Mouse (Mus musculus): ENCODE measurements around the gene Hexa. TPM values are rescaled to one million over a fixed set of nuclear protein-coding genes. Genes with fewer than 3 reads are reported as not detected.

Gene Hexa
- polyA plus RNA-seq, 1 experiment from 2014 or later, result 62.4 TPM

DNA sequence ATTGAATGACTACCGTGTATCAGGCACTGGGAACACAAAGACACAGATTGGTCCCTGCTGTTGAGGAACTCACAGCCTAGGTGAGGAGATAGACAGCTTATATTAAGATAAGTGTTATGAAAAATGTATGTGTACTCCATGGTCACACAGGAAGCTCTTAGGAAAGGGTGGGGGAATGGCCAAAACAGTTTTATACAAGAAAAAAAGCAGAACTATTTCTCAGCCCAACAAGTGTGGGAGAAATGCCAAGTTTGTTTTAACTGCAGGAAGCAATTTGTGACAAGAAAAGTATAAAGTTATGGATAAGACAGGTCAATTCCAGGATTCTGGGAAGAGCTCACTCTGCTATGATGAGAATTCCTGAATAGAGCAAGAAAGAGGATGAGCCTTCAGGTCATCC is 8.5 kb downstream of the Hexa start:
- Histone ChIP-seq H3K4me3 (ENCODE audit: low read depth, low read length) (no peak overlapping the region), H3K4me2 (ENCODE audit: low read length) (no peak overlapping the region), H3K9me3 (replicated peaks; ENCODE audit: control insufficient read depth, low read length, poor library complexity, severe bottlenecking) (no peaks in the 10 kb centered on the region), H3K36me3 (ENCODE audit: control insufficient read depth, insufficient read depth, low read length) (no peaks in the 10 kb centered on the region), H3K9ac (ENCODE audit: low read depth, low read length) (no peak overlapping the region), H3K4me1 (ENCODE audit: control insufficient read depth, insufficient read depth, low read length) (peaks cover under 1% of the 10 kb centered on the region), H3K27ac (ENCODE audit: low read length) (no peak overlapping the region), H3K27me3 (ENCODE audit: control insufficient read depth, insufficient read depth, low read depth, low read length) (no peaks in the 10 kb centered on the region)
- no peak for ATAC-seq
- 92% methylated on average over 1 of the region's 1 CpGs for WGBS

DNA sequence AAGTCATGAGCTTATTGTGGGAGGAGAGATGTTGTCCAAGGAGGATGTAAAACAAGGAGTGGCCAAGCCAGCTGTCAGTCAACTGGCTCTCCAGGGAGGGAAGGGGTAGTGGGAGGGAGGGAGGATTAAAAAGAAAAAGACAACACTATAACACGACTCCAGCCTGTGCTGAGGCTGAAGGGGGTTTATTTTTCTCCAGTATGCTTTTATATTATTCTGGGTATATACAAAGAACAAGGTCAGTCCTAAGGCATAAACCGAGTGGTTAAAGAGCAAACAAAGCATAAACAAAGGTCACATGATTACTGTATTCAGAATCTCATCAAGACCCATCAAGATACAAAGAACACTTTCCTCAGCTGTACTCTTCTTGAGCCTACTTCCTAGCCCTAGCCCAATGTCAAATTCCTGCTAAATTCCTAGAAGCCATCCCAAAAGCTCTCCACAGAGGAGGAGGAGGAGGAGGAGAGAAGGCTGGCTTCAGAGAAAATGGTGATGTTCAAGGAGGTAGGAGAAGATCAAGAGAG is 9.7 kb downstream of the Hexa start:
- Histone ChIP-seq H3K36me3 (ENCODE audit: control insufficient read depth, insufficient read depth, low read length) (no peaks in the 10 kb centered on the region), H3K4me2 (ENCODE audit: low read length) (no peak overlapping the region), H3K27me3 (ENCODE audit: control insufficient read depth, insufficient read depth, low read depth, low read length) (no peaks in the 10 kb centered on the region), H3K9ac (ENCODE audit: low read depth, low read length) (no peak overlapping the region), H3K27ac (ENCODE audit: low read length) (no peak overlapping the region), H3K4me1 (ENCODE audit: control insufficient read depth, insufficient read depth, low read length) (no peaks in the 10 kb centered on the region), H3K4me3 (ENCODE audit: low read depth, low read length) (no peak overlapping the region), H3K9me3 (replicated peaks; ENCODE audit: control insufficient read depth, low read length, poor library complexity, severe bottlenecking) (no peaks in the 10 kb centered on the region)
- ATAC-seq, result no peak
- WGBS, result 50% methylated on average over 2 of the region's 2 CpGs

DNA sequence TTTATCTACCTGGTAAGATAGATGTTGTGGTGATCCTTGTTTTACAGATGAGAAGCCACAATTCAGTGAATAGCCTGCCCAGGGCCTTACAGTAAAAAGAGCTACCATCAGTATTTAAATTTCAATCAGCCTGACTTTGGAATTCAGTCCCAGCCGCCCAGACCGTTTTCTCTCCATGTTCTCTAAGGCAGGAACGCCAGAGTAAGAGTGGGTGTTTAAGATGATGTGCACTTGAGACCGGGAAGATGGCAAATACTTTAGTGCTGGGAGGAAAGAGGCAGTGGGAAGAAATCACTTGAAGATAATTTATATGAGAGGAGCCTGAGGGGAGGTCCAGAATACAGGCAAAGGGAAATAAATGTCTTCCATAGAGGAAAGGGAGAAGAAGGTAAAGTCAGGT is 10.7 kb downstream of the Hexa start:
- WGBS, result 90% methylated on average over 4 of the region's 4 CpGs

DNA sequence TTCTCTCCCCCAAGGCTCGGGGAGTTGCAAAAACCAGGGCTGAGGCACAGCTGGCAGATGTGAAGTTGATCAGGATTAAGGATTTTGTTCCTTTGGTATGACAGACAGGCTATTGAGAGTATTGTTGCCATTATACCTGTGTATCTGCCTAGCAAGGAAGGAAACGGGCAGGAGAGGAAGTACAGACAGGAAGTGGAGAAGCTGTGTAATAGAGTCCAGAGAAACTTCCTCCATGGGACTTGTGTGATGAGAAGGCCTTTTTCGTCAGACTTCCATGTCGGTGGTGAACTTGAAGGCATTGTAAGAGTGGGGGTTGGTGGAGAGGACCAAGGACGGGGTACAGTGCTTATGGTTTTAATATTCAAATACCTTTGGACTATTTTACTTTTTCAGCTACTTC is 11.7 kb downstream of the Hexa start:
- WGBS, result 89% methylated on average over 5 of the region's 5 CpGs
- H3K4me1 ChIP-seq (ENCODE audit: control insufficient read depth, insufficient read depth, low read length), result no peaks in the 10 kb centered on the region

More for the DNA sequence above, 10.7 kb downstream of the Hexa start:
- no peaks in the 10 kb centered on the region for H3K9me3 ChIP-seq (replicated peaks; ENCODE audit: control insufficient read depth, low read length, poor library complexity, severe bottlenecking)
- H3K4me3 ChIP-seq (ENCODE audit: low read depth, low read length), result no peak overlapping the region
- H3K4me2 ChIP-seq (ENCODE audit: low read length), result no peak overlapping the region
- no peaks in the 10 kb centered on the region for H3K4me1 ChIP-seq (ENCODE audit: control insufficient read depth, insufficient read depth, low read length)
- no peaks in the 10 kb centered on the region for H3K27me3 ChIP-seq (ENCODE audit: control insufficient read depth, insufficient read depth, low read depth, low read length)
- no peaks in the 10 kb centered on the region for H3K36me3 ChIP-seq (ENCODE audit: control insufficient read depth, insufficient read depth, low read length)
- no peak for ATAC-seq
- no peak overlapping the region for H3K9ac ChIP-seq (ENCODE audit: low read depth, low read length)
- H3K27ac ChIP-seq (ENCODE audit: low read length), result no peak overlapping the region

DNA sequence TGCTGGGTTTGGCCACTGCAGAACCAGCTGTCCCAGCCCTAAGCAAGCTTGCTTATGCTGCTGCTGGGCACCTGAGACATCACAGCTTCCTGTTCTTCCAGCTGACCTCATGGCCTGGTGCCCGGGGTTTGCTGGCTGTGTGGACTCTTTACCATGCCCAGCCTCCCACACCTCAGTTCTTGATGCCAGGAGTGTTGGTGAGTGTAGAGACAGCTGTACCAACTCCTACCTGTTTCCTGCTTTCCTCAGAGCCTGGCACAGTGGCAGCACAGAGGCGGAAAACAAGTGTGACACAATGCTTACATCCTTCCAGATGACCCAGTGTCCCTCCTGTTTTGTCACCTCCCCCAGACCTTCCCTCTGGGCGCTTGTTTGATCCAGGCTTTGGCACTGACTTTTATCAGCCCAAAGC is 12.3 kb downstream of the Hexa start:
- H3K27me3 ChIP-seq (ENCODE audit: control insufficient read depth, insufficient read depth, low read depth, low read length), result no peaks in the 10 kb centered on the region
- no peaks in the 10 kb centered on the region for H3K4me1 ChIP-seq (ENCODE audit: control insufficient read depth, insufficient read depth, low read length)
- WGBS, result 75% methylated on average over 3 of the region's 3 CpGs
- no peak overlapping the region for H3K4me2 ChIP-seq (ENCODE audit: low read length)
- no peak overlapping the region for H3K27ac ChIP-seq (ENCODE audit: low read length)
- ATAC-seq, result no peak
- no peaks in the 10 kb centered on the region for H3K9me3 ChIP-seq (replicated peaks; ENCODE audit: control insufficient read depth, low read length, poor library complexity, severe bottlenecking)
- no peak overlapping the region for H3K4me3 ChIP-seq (ENCODE audit: low read depth, low read length)
- H3K9ac ChIP-seq (ENCODE audit: low read depth, low read length), result no peak overlapping the region
- peaks cover 3% of the 10 kb centered on the region; the same call in 1 of the 2 replicates for H3K36me3 ChIP-seq (ENCODE audit: control insufficient read depth, insufficient read depth, low read length)

More for the DNA sequence above, 11.7 kb downstream of the Hexa start:
- Histone ChIP-seq H3K27me3 (ENCODE audit: control insufficient read depth, insufficient read depth, low read depth, low read length) (no peaks in the 10 kb centered on the region), H3K4me3 (ENCODE audit: low read depth, low read length) (no peak overlapping the region), H3K27ac (ENCODE audit: low read length) (no peak overlapping the region), H3K36me3 (ENCODE audit: control insufficient read depth, insufficient read depth, low read length) (no peaks in the 10 kb centered on the region), H3K9ac (ENCODE audit: low read depth, low read length) (no peak overlapping the region), H3K4me2 (ENCODE audit: low read length) (no peak overlapping the region), H3K9me3 (replicated peaks; ENCODE audit: control insufficient read depth, low read length, poor library complexity, severe bottlenecking) (no peaks in the 10 kb centered on the region)
- no peak for ATAC-seq

DNA sequence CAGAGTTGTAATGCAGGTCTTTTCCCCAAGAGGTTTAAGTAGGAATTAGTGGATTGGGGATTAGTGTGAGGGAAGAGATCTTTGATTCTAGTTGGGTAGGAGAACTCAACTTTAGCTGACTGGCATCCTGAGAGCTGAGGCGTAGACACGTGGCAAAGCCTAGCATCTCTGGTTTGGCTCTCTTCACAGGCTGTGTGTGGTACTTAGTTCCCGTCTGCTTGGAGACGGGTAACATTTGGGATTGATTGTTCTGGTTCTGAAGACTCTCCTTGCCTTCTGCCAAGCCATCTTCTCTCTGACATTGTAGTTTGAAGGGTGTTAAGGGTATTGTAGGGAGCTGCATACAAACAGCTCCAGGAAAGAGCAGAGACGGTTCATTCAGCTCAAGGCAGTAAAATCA is 13.3 kb downstream of the Hexa start:
- no peak overlapping the region for H3K9ac ChIP-seq (ENCODE audit: low read depth, low read length)
- H3K27ac ChIP-seq (ENCODE audit: low read length), result no peak overlapping the region
- WGBS, result 86% methylated on average over 5 of the region's 5 CpGs
- H3K36me3 ChIP-seq (ENCODE audit: control insufficient read depth, insufficient read depth, low read length), result peaks cover 3% of the 10 kb centered on the region; the same call in 1 of the 2 replicates
- ATAC-seq, result no peak
- H3K27me3 ChIP-seq (ENCODE audit: control insufficient read depth, insufficient read depth, low read depth, low read length), result no peaks in the 10 kb centered on the region
- no peaks in the 10 kb centered on the region for H3K9me3 ChIP-seq (replicated peaks; ENCODE audit: control insufficient read depth, low read length, poor library complexity, severe bottlenecking)
- no peak overlapping the region for H3K4me2 ChIP-seq (ENCODE audit: low read length)
- no peak overlapping the region for H3K4me3 ChIP-seq (ENCODE audit: low read depth, low read length)
- H3K4me1 ChIP-seq (ENCODE audit: control insufficient read depth, insufficient read depth, low read length), result no peaks in the 10 kb centered on the region

DNA sequence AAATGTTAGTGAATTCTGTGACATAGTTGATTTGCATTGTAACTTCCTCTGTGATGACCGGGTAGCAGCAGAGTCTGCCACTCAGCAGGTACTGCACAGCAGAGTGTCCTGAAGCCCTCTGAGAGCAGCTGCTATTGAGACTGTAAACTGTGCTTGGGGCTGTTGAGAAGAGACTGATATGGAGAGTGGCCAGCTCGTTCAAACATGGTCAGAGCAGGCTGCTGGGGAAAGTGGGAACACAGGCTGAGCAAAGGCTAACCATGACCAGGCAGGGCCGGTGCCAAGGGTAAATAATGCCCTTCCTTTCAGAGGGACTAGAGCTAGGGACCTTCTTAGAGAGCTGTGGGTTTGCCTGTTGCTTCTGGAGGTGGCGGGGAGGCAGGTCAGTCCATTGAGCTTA is 14.4 kb downstream of the Hexa start:
- Histone ChIP-seq H3K36me3 (ENCODE audit: control insufficient read depth, insufficient read depth, low read length) (peaks cover 8% of the 10 kb centered on the region; the same call in 1 of the 2 replicates), H3K4me3 (ENCODE audit: low read depth, low read length) (no peak overlapping the region), H3K27me3 (ENCODE audit: control insufficient read depth, insufficient read depth, low read depth, low read length) (no peaks in the 10 kb centered on the region), H3K9ac (ENCODE audit: low read depth, low read length) (no peak overlapping the region), H3K4me2 (ENCODE audit: low read length) (no peak overlapping the region), H3K27ac (ENCODE audit: low read length) (no peak overlapping the region), H3K9me3 (replicated peaks; ENCODE audit: control insufficient read depth, low read length, poor library complexity, severe bottlenecking) (no peaks in the 10 kb centered on the region), H3K4me1 (ENCODE audit: control insufficient read depth, insufficient read depth, low read length) (no peaks in the 10 kb centered on the region)
- 93% methylated on average over 4 of the region's 4 CpGs for WGBS
- no peak for ATAC-seq

DNA sequence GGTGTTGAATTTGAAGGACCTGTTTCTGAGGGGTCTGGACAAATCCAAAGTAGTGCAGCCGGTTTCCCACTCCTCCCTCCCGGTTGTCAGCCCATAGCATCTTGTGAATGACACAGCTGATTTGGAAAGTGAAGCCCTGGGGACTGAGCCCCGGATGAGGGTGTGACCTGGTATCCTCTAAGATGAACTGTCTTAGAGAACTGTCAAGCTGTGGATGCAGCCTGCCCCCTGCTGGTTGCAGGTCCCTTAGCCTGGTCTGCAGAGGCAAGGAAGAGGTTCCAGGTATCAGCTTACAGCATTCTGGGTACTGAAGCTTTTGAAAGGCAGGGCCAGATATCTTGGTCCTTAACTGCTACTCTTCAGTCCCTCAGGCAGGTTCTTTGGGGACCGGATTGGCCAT is 26.3 kb downstream of the Hexa start:
- Histone ChIP-seq H3K36me3 (ENCODE audit: control insufficient read depth, insufficient read depth, low read length) (no peaks in the 10 kb centered on the region; the same call in none of the 2 replicates), H3K4me1 (ENCODE audit: control insufficient read depth, insufficient read depth, low read length) (no peaks in the 10 kb centered on the region), H3K9me3 (replicated peaks; ENCODE audit: control insufficient read depth, low read length, poor library complexity, severe bottlenecking) (no peaks in the 10 kb centered on the region), H3K4me2 (ENCODE audit: low read length) (no peak overlapping the region), H3K27me3 (ENCODE audit: control insufficient read depth, insufficient read depth, low read depth, low read length) (no peaks in the 10 kb centered on the region), H3K27ac (ENCODE audit: low read length) (no peak overlapping the region), H3K4me3 (ENCODE audit: low read depth, low read length) (no peak overlapping the region), H3K9ac (ENCODE audit: low read depth, low read length) (no peak overlapping the region)
- ATAC-seq, result no peak
- 31% methylated on average over 4 of the region's 4 CpGs for WGBS

DNA sequence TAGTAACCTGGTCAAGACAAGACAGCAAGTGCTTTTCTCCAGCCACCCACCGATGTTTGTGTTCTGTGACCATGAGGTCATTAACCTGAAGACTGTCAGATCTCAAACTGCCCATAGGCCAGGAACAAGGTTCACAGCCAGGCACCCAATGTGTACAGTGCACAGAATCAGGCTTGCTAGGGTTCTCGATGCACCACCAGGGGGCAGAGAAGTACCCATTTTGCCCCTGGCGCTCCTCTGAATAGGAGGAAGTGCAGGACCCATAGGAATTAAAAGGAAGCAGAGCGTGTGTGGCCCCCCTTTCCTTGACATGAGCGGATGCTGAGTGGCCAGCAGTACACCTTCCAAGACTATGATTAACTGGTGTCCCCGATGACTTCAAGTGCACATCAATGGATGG is 27.8 kb downstream of the Hexa start:
- WGBS, result 33% methylated on average over 6 of the region's 6 CpGs

More for the DNA sequence above, 27.8 kb downstream of the Hexa start:
- no peaks in the 10 kb centered on the region for H3K27me3 ChIP-seq (ENCODE audit: control insufficient read depth, insufficient read depth, low read depth, low read length)
- no peaks in the 10 kb centered on the region; the same call in none of the 2 replicates for H3K36me3 ChIP-seq (ENCODE audit: control insufficient read depth, insufficient read depth, low read length)
- H3K9me3 ChIP-seq (replicated peaks; ENCODE audit: control insufficient read depth, low read length, poor library complexity, severe bottlenecking), result no peaks in the 10 kb centered on the region
- H3K4me3 ChIP-seq (ENCODE audit: low read depth, low read length), result no peak overlapping the region
- no peaks in the 10 kb centered on the region for H3K4me1 ChIP-seq (ENCODE audit: control insufficient read depth, insufficient read depth, low read length)
- 0 out of 2 replicates have a peak, but pooled peaks have one; percentile 17 for ATAC-seq
- no peak overlapping the region for H3K27ac ChIP-seq (ENCODE audit: low read length)
- no peak overlapping the region for H3K9ac ChIP-seq (ENCODE audit: low read depth, low read length)
- H3K4me2 ChIP-seq (ENCODE audit: low read length), result no peak overlapping the region
